Mouse (Mus musculus): Measurements from ENCODE around the gene Ing1.

DNA sequence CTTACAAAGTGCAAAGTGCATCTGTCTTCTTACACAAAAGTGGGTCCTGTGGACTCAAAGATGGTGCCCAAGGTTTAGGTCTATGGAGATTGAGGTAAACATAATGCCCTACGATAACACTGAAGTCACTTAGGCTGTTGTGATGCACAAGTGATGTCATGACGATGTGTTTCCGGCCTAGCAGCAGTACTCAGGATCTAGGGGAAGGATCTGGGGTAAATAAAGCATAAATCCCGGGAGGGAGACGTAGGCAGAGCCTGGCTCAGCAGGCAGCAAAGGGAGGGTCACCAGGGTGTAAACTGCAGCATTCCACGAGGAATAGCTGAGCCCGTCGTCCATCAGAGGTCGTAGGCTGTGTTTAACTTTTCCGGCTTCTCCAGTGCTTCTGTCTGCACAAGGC is 46.5 kb upstream of the Ing1 start:
- no peak for TF ChIP-seq GATA1 (IDR thresholded peaks at IDR 0.05; ENCODE audit: borderline replicate concordance, low read length)
- TF ChIP-seq FLI1 (IDR thresholded peaks at IDR 0.05; ENCODE audit: low read length): no peak

Measured in megakaryocyte, embryonic 14.5 days (primary cell).